Mouse (Mus musculus) lung, postnatal 25 days (tissue): ENCODE measurements around the gene Igfn1.
A peak's percentile ranks its signal among the peaks of the same experiment; 100 is the strongest.

Source experiments
- DNase-seq: peaks from one replicate; pipeline ENCODE4 v3.0.0; 2022; ENCODE audit warnings: low spot score

Igfn1 gene

DNA sequence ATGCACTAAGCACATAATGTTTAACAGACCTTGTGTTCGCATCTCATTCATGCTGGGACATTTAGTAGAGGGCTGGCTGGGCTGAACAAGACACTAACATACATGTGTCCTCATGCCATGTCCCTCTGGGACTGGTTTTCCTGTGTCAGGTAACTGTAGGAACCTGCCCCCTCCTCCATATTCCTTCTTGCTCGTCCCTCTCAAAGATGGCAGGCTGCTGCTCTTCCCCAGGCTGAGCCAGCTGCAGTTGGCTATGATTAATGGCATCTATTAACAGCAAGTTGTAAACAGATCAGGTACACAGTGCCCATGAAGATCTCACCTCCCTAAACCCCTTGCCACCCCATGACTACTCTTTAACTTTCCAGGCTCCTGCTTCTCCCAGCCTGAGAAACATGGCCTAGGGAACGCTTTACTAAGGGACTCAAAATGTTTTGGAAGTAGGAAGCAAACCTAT is at the start of gene Igfn1:
Gene Igfn1 (minus strand): TSS at position 51 of the 457 bp plus-strand sequence.
- no peak for DNase-seq

DNA sequence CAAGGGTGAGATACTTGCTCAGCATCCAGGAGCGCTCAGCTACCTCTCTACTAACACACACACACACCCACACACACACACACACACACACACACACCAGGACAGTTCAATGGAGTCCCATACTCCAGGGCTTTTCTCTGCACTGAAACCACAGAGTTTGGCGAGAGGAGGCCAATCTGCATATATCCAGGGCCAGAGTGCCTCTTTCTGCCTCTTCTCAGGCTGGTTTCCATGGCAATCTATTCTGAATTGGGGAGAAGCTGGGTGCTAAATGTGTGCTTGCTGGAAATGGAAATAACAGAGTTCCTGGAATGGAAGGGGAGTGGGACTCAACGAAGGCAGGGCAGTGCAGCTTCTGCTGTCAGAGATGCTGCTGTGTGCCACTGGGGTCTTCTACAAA is 49.6 kb upstream of the Igfn1 start:
- DNase-seq, result no peak

DNA sequence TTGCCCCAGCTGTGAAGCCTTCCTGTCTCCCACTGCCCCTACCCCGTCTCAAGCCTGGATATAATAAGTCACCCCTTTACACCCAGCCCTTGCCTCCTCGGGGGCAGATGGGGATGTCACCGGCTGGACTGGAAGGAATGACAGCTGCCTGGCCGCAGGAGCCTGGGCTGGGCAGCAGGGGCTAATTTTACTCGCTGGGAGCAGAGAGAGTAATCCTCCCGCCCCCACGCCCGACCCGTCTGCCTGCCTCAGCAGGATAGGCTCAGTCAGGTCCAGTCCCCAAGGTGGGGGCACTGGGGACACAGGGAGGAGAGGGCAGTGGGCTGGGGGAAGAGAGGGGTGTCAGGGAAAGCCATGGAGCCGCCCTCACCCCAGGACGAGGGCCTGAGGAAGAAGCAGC is 46.4 kb upstream of the Igfn1 start, which contains the start of gene Cacna1s:
Gene Cacna1s (plus strand): TSS at position 204 of the 400 bp plus-strand sequence.
- no peak for DNase-seq

- peak; percentile 81 for DNase-seq
These were observed 45.3 kb upstream of the Igfn1 start for GRCm38 (mm10) chr1:136051465-136051864.

DNA sequence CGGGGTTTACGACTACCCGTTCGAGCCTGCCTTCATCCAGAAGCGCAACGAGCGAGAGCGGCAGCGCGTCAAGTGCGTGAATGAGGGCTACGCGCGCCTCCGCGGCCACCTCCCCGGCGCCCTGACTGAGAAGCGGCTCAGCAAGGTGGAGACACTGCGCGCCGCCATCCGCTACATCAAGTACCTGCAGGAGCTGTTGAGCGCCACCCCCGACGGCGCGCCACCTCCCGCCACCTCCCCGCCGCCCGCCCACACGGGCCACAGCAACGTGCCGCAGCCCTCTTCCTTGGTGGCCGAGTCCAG is 44.8 kb upstream of the Igfn1 start:
- DNase-seq, result no peak

DNA sequence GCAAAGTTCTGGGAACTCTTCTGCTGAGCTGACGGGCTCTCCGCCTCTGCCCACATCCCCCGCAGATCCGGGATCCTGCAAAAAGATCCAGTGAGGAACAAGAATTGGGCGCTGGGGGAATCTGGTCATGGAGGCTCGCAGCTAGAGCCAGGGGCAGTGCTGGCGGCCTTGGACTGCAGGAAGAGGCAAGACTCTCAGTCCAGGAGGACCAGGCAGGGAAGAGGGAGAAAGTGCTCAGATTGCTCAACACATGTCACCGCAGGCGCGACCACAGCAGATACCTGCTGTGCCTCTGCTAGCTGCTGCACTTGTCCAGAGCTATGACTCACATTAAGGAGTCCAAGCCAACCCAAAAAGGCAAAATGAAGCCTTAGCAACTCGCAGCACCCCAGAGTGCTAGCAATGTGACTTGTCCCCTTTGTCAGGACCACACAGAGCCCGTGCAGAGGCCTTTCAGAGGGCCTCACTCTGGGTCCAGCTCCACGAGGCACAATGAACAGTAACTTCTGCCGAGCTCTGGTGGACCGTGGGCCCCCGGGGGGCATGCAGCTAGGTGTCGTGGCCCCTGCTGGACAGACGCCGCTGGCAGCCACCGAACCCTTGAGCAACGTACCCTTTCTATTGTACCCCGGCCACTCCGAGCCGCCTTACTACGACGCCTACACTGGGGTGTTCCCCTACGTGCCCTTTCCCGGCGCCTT is 44.3 kb upstream of the Igfn1 start, which contains the start of gene Ascl5:
Gene Ascl5 (plus strand): TSS at position 493 of the 701 bp plus-strand sequence.
- no peak for DNase-seq

- DNase-seq, result no peak
These were observed 41.8 kb upstream of the Igfn1 start for GRCm38 (mm10) chr1:136047894-136048293.

- DNase-seq, result peak; percentile 12
These were observed 41.3 kb upstream of the Igfn1 start for GRCm38 (mm10) chr1:136047432-136047831.

DNA sequence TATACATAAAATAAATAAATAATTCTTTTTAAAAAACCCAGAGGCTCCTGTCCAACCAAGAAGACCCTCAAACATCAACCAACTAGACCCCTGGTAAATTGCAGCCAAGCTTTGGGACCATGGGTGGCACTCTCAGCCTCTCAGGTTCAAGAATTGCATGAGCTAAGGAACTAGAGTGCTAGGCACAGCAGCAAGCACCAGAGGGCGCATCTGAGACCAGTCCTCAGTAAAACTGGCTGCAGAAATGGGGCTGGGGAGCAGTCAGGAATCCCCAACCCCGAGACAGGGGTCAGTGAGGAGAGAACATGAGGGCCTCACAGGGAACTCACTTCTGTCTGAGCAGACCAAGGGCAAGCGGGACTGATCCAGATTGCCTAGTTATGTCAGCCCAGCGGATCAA is 39.6 kb upstream of the Igfn1 start:
- peak; percentile 31 for DNase-seq

- DNase-seq, result no peak
These were observed 34.7 kb upstream of the Igfn1 start for GRCm38 (mm10) chr1:136040874-136041273.

DNA sequence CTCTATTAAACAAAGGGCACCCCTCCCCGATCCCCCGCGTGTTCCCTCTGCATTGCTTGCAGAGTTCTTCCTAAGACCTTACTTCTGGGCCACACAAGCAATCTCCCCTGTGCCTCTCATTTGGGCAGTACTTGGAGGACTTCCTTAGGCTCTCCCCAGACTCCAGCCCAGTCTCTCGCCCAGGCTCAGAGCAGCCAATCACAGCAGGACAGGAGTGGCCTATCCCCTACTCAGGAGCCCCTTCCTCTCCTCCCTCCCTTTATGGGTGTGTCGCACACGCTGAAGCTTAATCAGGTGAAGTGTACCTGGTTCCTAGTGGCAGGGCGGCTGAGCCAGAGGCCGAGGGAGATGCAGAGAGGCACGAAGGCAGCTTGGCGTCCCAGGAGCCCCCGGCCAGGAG is 34.3 kb upstream of the Igfn1 start:
- DNase-seq, result no peak

DNA sequence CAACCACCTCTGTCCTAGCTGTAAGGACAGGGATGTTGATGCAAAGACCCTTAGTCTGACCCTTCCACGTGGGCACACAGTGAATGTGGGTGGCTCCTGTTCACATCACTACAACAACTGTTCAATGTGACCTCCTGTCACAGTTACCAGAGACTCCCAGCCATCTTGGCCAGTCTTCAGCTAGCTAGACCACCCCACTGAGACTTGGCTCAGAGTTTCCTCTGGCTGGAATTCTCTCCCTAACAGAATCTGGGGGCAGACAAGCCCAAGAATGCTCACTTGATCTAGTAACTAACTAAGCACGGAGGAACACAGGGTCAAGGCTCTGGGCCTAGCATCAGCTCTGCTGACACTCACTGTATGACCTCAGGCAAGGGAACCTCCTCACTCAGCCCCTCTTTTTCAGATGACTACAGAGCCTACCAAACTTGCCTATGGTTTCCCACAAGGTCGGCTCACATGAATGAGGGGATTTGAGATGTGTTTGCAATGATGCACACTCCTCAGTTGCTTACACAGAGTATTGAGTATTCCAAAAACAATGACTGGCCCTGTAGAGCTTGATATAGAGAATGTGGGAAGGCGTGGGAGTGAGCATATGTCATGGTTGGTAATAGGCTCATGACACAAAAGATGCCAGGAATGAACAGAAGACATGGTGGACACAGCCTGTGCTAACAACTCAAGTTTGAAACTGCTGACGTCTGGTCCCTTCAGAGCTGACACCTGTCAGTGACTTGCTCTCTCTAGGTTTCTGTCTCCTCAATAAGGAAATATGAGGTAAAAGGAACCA is 32.8 kb upstream of the Igfn1 start:
- DNase-seq, result no peak

DNA sequence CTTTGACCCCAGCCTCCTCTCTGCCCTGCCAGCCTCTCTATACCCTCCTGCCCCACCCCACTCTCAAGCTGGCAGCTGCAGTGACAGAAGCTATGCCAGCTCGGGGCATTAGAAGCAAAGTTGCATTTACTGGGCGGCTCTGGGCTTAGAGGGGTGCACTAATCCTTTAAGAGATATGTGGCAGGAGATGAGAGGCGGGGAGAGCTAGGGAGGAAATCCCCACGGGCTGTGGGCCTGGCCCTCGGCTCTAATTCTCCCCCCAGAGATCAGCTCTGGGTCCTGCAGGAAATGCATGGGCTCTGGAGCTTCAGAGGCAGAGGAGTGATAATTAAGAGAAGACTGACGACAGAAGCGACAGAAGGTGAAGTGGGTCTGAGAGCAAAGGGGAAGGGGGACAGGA is 26.8 kb upstream of the Igfn1 start:
- DNase-seq, result no peak

DNA sequence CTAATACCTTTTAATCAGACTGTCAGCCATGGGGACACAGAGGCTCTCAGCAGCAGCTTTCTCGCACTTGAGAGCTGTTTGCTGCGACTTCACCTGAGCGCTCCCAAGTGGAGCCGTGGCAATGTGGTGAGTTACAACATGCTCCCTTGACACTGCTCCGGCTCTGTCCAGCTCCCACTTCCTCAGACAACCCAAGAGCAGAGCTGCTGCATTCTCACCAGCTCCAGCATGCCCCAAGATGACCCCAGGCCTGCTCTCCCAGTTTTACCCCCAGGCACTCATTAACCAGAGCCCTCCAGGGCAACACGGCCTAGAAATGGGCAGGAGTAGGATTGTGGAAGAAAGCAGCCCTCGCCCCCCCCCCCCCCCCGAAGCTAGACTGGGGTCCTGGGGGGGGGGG is 25.6 kb upstream of the Igfn1 start:
- DNase-seq, result no peak

GRCm38 (mm10) chr1:136030201-136030600 is 24.1 kb upstream of the Igfn1 start:
- DNase-seq, result no peak

DNA sequence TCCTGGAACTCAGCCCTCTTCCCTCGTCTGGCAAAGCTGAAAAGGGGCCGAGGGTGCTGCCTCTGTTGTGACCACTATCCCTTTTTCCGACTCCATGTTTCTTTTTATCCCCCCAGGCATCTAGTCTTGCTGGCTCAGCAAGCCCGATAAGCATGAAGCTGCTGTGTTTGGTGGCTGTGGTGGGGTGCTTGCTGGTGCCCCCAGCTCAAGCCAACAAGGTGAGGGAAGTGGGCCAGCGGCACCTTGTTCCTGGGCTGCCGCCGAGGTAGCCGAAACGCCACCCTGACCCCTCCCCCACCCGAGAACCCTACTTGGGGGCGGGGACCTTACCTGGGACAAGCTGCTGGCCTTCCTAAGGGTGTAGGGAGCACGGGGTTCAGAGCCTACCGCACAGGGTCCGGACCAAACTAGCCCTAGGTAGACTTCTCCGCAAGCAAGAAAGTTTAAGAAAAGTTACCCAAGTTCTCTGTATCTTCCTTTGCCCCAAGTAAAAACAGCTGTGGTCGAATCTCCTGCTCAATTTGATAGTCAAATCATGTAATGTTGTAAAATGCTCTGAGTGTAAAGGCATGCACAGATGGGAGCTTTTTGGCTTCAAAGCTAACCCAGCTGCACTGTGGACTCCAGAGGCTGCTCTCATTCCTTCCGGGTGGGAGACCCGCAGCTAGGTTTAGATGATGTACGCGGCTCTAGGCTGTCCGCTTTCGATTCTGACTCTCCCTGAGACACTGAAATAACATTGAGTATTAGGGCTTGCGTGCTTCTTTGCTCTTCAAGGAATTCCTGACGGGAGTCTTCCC is 12.4 kb upstream of the Igfn1 start:
- DNase-seq, result peak; percentile 41

GRCm38 (mm10) chr1:136017907-136018313 is 11.8 kb upstream of the Igfn1 start:
- peak; percentile 94 for DNase-seq

- no peak for DNase-seq
These were observed 11.2 kb upstream of the Igfn1 start for GRCm38 (mm10) chr1:136017307-136017706.

DNA sequence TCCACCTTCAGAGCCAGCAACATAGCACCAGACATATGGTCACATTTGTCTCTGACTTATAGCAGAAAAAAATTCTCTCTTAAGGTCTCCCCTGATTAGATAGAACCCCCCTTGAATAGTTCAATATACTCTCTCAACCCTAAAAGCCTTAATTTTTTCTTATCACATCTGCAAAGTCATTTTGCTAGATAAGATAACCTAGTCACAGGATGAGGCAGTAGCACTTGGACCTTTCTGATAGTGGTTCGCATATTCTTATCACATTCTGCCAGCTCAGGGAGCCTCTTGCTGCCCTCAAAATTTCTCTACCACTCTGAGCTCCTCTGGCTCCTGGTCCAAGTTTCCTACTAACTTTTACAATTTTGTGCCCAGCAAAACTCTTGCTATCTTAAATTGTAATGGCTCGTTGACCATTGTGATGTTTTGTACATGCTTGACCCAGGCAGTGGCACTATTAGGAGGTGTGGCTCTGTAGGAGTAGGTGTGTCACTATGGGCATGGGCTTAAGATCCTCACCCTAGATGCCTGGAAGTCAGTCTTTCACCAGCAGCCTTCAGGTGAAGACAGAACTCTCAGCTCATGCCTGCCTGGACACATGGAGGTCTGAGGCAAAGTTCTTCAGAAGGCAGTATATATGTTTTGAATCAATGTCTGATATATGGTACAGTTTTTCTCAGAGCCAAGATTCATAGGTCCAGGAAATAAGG is 8.8 kb upstream of the Igfn1 start:
- no peak for DNase-seq

- no peak for DNase-seq
These were observed 7.4 kb upstream of the Igfn1 start for GRCm38 (mm10) chr1:136013513-136013912.

DNA sequence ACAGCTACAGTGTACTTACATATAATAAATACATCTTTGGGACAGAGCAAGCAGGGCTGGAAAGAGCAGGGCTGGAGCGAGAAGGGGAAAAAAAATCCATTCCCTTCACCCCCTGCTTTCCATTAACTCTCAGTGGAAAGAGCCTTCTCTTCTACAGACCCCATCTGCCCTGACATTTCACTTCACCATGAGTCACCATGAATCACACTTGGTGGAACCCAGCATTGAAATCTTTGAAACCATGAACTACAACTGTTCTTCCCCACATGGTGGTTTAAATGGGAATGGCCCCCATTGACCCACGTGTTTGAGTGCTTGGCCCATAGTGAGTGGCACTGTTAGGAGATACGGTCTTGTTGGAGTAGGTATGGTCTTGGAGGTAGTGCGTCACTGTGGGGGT is 4.1 kb upstream of the Igfn1 start:
- no peak for DNase-seq

DNA sequence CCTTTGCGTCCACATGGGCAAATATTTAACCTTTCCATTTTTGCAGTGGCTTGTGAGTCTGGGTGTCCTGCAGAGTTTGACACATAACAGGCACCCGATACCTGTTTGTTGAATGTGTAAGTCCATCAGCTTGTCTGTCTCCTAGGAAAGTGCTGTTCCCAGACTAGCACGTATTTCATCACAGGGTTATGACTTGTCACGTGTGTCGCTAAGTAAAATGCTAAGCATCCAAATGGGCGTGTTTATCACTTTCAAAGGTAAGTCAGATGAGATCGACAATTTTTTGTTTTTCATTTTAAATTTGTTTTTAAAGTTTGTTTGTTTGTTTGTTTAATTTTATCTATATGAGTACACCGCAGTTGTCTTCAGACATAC is 2.0 kb upstream of the Igfn1 start:
- DNase-seq, result no peak
